Mouse (Mus musculus) frontal cortex, postnatal 14 days (tissue): ENCODE results near the gene Scgb2b18.
"Not testable (repeated sequence)": the region's sequence is repeated elsewhere in the genome, so short reads cannot be mapped to it uniquely, and the experiment has no call there.

Source experiments
- DNase-seq, 2 experiments: peaks; one replicate each; pipeline ENCODE4 v3.0.0; 2022; ENCODE audit warnings: low spot score in 2 of 2

Gene Scgb2b18

DNA sequence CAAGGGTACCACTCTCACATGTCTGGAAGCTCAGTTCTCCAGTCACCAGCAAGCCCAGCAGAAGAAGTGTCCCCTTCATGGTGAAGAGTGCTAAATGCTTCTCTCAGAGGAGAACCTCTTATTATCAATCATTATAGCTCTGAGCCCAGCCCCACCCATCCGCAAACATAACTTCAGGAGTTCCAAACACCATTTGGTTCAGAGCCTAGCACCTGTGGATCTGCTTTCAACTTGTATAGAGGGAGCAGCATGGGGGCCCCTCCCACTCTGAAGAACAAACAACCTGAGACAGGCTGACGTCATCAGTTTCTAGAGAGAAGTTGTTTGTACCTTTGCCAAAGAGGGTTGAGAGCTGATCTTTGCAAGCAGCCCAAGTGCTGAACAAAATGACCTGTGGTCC, at the start of gene Scgb2b18:
Scgb2b18 (minus strand) TSS at position 101 of the 400 bp plus-strand sequence.
- DNase-seq, result not testable (repeated sequence)

DNA sequence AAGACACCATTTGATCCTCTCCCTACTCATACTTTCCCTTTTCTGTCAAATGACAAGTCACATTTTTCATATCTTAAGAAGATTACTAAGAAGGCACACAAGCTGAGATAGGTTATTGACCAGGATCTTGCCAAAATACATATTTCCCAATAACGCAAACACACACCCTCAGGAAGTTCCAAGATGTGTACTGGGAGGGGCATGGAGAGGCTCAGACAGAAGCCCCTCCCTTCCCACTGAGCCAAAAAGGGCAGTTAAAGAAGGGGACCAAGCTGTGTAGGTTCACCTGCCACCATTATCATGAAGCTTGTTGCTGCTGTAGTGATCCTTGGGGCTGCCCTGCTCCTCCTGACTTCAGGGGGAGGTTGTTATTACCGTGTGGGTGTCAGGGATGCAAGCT, 11.6 kb upstream of the Scgb2b18 start, which contains the start of gene Scgb1b18:
Scgb1b18 (plus strand) TSS at position 301 of the 400 bp plus-strand sequence.
- not testable (repeated sequence) for DNase-seq
